Mouse (Mus musculus) MEL (cell line): ENCODE data around the gene Pparg. TPM values are rescaled to one million over a fixed set of nuclear protein-coding genes. Genes with fewer than 3 reads are reported as not detected.

Source experiments
- DNase-seq: peaks from one replicate; pipeline ENCODE4 v3.0.0; 2011; ENCODE audit warnings: low read depth, low spot score
- H3K27ac ChIP-seq: 2 replicates; pipeline ENCODE4 v1.5.1; 2012; ENCODE audit warnings: low read depth, mild to moderate bottlenecking, control low read depth, low read length, moderate library complexity; ENCODE audit not compliant: control insufficient read depth
- H3K27me3 ChIP-seq, 2 experiments: fragments of 150-350 bp in 1 of 2; sonication (generic) in 1 of 2; 2 replicates each; pipeline ENCODE4 v1.6.1; 2012; ENCODE audit warnings: low read length in 2 of 2, mild to moderate bottlenecking in 2 of 2, improper control_type of control experiment in 1 of 2, moderate library complexity in 1 of 2; ENCODE audit not compliant: insufficient read depth in 2 of 2, control insufficient read depth in 1 of 2
- H3K36me3 ChIP-seq, 2 experiments: 2 replicates each; pipeline ENCODE4 v1.6.1; 2012 to 2014; ENCODE audit warnings: low read length in 2 of 2, improper control_type of control experiment in 1 of 2, inconsistent platforms in 1 of 2, mild to moderate bottlenecking in 1 of 2; ENCODE audit not compliant: insufficient read depth in 2 of 2, control insufficient read depth in 1 of 2
- H3K4me1 ChIP-seq, 2 experiments: fragments of 150-350 bp in 1 of 2; sonication (generic) in 1 of 2; 2 replicates each; pipeline ENCODE4 v1.6.1; 2012; ENCODE audit warnings: low read length in 2 of 2, improper control_type of control experiment in 1 of 2, mild to moderate bottlenecking in 1 of 2; ENCODE audit not compliant: insufficient read depth in 2 of 2, control insufficient read depth in 1 of 2
- H3K4me3 ChIP-seq, 2 experiments: fragments of 150-350 bp in 1 of 2; sonication (generic) in 1 of 2; 2 replicates each; pipeline ENCODE4 v1.5.1; 2012; ENCODE audit warnings: low read depth in 2 of 2, low read length in 2 of 2, mild to moderate bottlenecking in 2 of 2, moderate library complexity in 2 of 2, control low read depth in 1 of 2, improper control_type of control experiment in 1 of 2; ENCODE audit not compliant: control insufficient read depth in 1 of 2, insufficient read depth in 1 of 2
- H3K79me2 ChIP-seq: 2 replicates; pipeline ENCODE4 v1.6.1; 2012; ENCODE audit warnings: mild to moderate bottlenecking, low read length, moderate library complexity; ENCODE audit not compliant: control insufficient read depth, poor library complexity, insufficient read depth
- H3K9ac ChIP-seq: 2 replicates; pipeline ENCODE4 v1.6.1; 2012; ENCODE audit warnings: low read depth, mild to moderate bottlenecking, control low read depth, low read length, moderate library complexity; ENCODE audit not compliant: control insufficient read depth, poor library complexity, severe bottlenecking
- H3K9me3 ChIP-seq: fragments of 150-350 bp; sonication (generic); replicated peaks from 2 replicates; pipeline ENCODE4 v1.6.1; 2012; ENCODE audit warnings: mild to moderate bottlenecking, low read length, improper control_type of control experiment, moderate library complexity; ENCODE audit not compliant: insufficient read depth
- CHD1 ChIP-seq: IDR thresholded peaks from 2 replicates; pipeline ENCODE4 v1.6.1; 2012; ENCODE audit warnings: low read depth, mild to moderate bottlenecking, inconsistent platforms, low read length, improper control_type of control experiment
- CTCF ChIP-seq, 3 experiments: IDR thresholded peaks in 2 of 3; conservative IDR thresholded peaks in 1 of 3; 2 replicates each; pipeline ENCODE4 v1.5.1; 2011 to 2012; ENCODE audit warnings: low read length in 3 of 3, low read depth in 2 of 3, mild to moderate bottlenecking in 2 of 3, improper control_type of control experiment in 1 of 3, inconsistent platforms in 1 of 3, mixed read lengths in 1 of 3, moderate library complexity in 1 of 3; ENCODE audit not compliant: control insufficient read depth in 1 of 3, insufficient read depth in 1 of 3, poor library complexity in 1 of 3, severe bottlenecking in 1 of 3
- ELF1 ChIP-seq: IDR thresholded peaks from 2 replicates; pipeline ENCODE4 v1.6.1; 2014; ENCODE audit warnings: low read depth, mild to moderate bottlenecking, inconsistent platforms, low read length, improper control_type of control experiment, moderate library complexity
- EP300 ChIP-seq, 2 experiments: IDR thresholded peaks; 2 replicates each; pipeline ENCODE4 v1.6.1; 2011; ENCODE audit warnings: improper control_type of control experiment in 2 of 2, low read length in 2 of 2, low read depth in 1 of 2, mild to moderate bottlenecking in 1 of 2
- ETS1 ChIP-seq: IDR thresholded peaks from 2 replicates; pipeline ENCODE4 v1.6.1; 2012; ENCODE audit warnings: low read depth, mild to moderate bottlenecking, inconsistent platforms, low read length, improper control_type of control experiment, moderate library complexity
- GABPA ChIP-seq: IDR thresholded peaks from 2 replicates; pipeline ENCODE4 v1.6.1; 2012; ENCODE audit warnings: low read depth, mild to moderate bottlenecking, inconsistent platforms, low read length, improper control_type of control experiment, moderate library complexity
- GATA1 ChIP-seq: IDR thresholded peaks from 2 replicates; pipeline ENCODE4 v1.6.1; 2011; ENCODE audit warnings: low read depth, low read length, improper control_type of control experiment
- JUND ChIP-seq: IDR thresholded peaks from 2 replicates; pipeline ENCODE4 v1.6.1; 2011; ENCODE audit warnings: low read depth, mild to moderate bottlenecking, improper control_type of control experiment, low read length
- KAT2A ChIP-seq: conservative IDR thresholded peaks from 2 replicates; pipeline ENCODE4 v1.6.1; 2012; ENCODE audit warnings: low read depth, low read length, improper control_type of control experiment, inconsistent platforms
- MAX ChIP-seq: IDR thresholded peaks from 2 replicates; pipeline ENCODE4 v1.6.1; 2011; ENCODE audit warnings: low read length, improper control_type of control experiment
- MEF2A ChIP-seq: IDR thresholded peaks from 2 replicates; pipeline ENCODE4 v1.6.1; 2014; ENCODE audit warnings: low read depth, mild to moderate bottlenecking, inconsistent platforms, low read length, improper control_type of control experiment; ENCODE audit not compliant: poor library complexity, insufficient replicate concordance, severe bottlenecking; ENCODE audit errors: extremely low read depth
- MXI1 ChIP-seq: IDR thresholded peaks from 2 replicates; pipeline ENCODE4 v1.6.1; 2011; ENCODE audit warnings: mild to moderate bottlenecking, low read depth, low read length, improper control_type of control experiment
- MYC ChIP-seq: IDR thresholded peaks from 2 replicates; pipeline ENCODE4 v1.6.1; 2011; ENCODE audit warnings: low read depth, mild to moderate bottlenecking, low read length, improper control_type of control experiment, moderate library complexity
- NELFE ChIP-seq: IDR thresholded peaks from 2 replicates; pipeline ENCODE4 v1.6.1; 2011; ENCODE audit warnings: low read depth, low read length, improper control_type of control experiment
- POLR2A ChIP-seq, 2 experiments: IDR thresholded peaks; 2 replicates each; pipeline ENCODE4 v1.6.1; 2011 to 2012; ENCODE audit warnings: low read length in 2 of 2, mild to moderate bottlenecking in 2 of 2, control low read depth in 1 of 2, improper control_type of control experiment in 1 of 2, low read depth in 1 of 2, moderate library complexity in 1 of 2; ENCODE audit not compliant: control insufficient read depth in 1 of 2, insufficient read depth in 1 of 2, poor library complexity in 1 of 2
- RAD21 ChIP-seq: IDR thresholded peaks from 2 replicates; pipeline ENCODE4 v1.6.1; 2011; ENCODE audit warnings: mild to moderate bottlenecking, low read depth, low read length, improper control_type of control experiment
- SMC3 ChIP-seq: IDR thresholded peaks from 2 replicates; pipeline ENCODE4 v1.6.1; 2011; ENCODE audit warnings: low read depth, low read length, improper control_type of control experiment
- TAL1 ChIP-seq: IDR thresholded peaks from 2 replicates; pipeline ENCODE4 v1.6.1; 2012; ENCODE audit warnings: mild to moderate bottlenecking, inconsistent platforms, low read length, moderate library complexity, mixed read lengths
- TBP ChIP-seq: IDR thresholded peaks from 2 replicates; pipeline ENCODE4 v1.8.0; 2011; ENCODE audit warnings: low read depth, low read length, improper control_type of control experiment
- TCF12 ChIP-seq: IDR thresholded peaks from 2 replicates; pipeline ENCODE4 v1.6.1; 2014; ENCODE audit warnings: low read depth, mild to moderate bottlenecking, inconsistent platforms, low read length, improper control_type of control experiment, moderate library complexity
- UBTF ChIP-seq: IDR thresholded peaks from 2 replicates; pipeline ENCODE4 v1.6.1; 2012; ENCODE audit warnings: low read depth, mild to moderate bottlenecking, inconsistent platforms, low read length, improper control_type of control experiment, moderate library complexity, borderline replicate concordance; ENCODE audit not compliant: insufficient read depth
- ZC3H11A ChIP-seq: IDR thresholded peaks from 2 replicates; pipeline ENCODE4 v1.6.1; 2012; ENCODE audit warnings: low read depth, mild to moderate bottlenecking, inconsistent platforms, low read length, improper control_type of control experiment
- ZMIZ1 ChIP-seq: IDR thresholded peaks from 2 replicates; pipeline ENCODE4 v1.6.1; 2012; ENCODE audit warnings: low read depth, mild to moderate bottlenecking, inconsistent platforms, low read length, improper control_type of control experiment, moderate library complexity
- polyA plus RNA-seq, 2 experiments: library from polyadenylated mRNA; stranded (reverse) in 1 of 2; unstranded in 1 of 2; fragments of >175 nt in 1 of 2; fragments of >200 nt in 1 of 2; gene quantifications; 2 replicates each; pipeline versions ENCODE4 v1.2.1 to v1.2.4; 2012; ENCODE audit warnings: low replicate concordance in 2 of 2, low read depth in 1 of 2; ENCODE audit not compliant: insufficient read length in 2 of 2, insufficient read depth in 1 of 2, missing spikeins in 1 of 2
- total RNA-seq: library from RNA; depleted of rRNA; stranded (reverse); fragments of 300-350 nt; gene quantifications from 2 replicates; pipeline ENCODE4 v1.2.3, GENCODE M21; 2012

Gene Pparg
- total and polyA plus RNA-seq, 3 experiments: 0.08 to 0.15 TPM; not detected in 1

DNA sequence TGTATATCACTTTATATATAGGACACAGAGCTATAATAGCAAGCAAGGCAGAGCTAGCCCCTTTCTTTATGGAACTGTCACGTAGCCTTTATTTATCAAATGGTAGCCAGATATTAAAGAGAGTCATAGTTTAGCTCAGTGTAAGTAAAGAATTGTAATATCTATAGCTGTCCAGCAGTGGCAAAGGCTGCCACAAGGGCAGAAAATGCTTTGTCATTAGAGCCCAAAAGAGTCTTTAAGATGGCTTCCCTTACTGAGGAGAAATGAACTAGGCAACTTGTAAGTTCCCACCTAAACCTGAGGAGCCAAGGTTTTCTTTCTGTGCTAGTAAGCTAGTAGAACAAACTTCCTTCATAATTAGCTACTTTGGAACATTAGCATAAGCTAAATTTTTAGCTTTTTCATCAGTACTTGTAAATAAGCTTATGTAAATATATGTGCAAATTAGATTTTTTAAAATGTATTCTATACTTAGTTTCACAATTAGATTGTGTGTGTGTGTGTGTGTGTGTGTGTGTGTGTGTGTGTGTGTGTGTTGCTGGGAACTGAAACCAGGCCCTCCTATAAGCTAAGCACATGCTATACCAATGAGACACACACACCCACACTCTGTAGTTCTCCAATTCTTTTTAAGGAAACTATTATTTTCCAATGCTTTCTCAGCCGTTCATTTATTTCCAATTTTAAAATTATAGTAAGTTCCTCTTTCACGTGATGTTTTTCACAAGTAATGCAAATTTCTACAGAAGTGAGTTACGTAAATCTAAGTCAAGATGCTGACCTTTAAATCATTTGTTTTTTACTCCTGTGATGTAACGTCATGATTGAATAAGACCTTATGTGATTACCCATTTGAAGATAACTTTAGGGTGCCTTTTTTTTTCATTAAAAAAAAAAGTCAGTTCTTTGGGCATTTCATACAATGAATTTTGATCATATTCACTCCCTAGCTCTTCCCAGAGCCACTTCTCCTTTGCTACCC lies 14.4 kb downstream of the Pparg start:
- peak; percentile 8 for DNase-seq
- H3K27me3 ChIP-seq: peaks cover 2 to 4% of the 10 kb centered on the region in 2 experiments; a peak in 3 of 4 replicates
- no peak for TF ChIP-seq ETS1
- TF ChIP-seq MYC: no peak
- no peak for TF ChIP-seq NELFE
- TF ChIP-seq, all 39 proteins: peak for 0
- Histone ChIP-seq H3K9me3 (no peaks in the 10 kb centered on the region), H3K79me2 (no peaks in the 10 kb centered on the region), H3K4me3 (no peak overlapping the region), H3K4me1 (no peaks in the 10 kb centered on the region), H3K27ac (no peak overlapping the region), H3K36me3 (no peaks in the 10 kb centered on the region), H3K9ac (no peak overlapping the region)

DNA sequence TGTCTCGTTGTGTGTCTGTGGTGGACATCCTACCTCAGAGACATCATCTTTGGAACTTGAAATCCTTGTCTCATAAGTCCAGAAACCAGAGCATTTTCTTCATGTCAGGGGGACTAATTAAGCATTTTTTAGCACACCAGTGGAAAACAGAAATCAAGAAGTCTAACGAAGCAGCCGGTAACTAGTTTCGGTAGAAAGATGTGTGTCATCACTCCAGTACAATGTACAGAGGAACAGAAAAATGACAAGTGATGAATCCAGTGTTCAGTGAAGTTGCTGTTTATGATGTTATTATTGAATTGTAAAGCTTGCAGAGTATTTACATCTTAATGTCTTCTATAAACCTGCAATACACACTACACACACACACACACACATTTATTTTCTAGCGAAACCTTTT lies 19.8 kb downstream of the Pparg start:
- no peaks in the 10 kb centered on the region for H3K79me2 ChIP-seq
- no peaks in the 10 kb centered on the region for H3K9me3 ChIP-seq
- no peak for TF ChIP-seq TCF12
- TF ChIP-seq MEF2A: no peak
- no peak for TF ChIP-seq POLR2A (IDR thresholded peaks at IDR 0.05; ENCODE audit: control insufficient read depth in 1 of 2, insufficient read depth in 1 of 2, low read depth in 1 of 2, low read length in 2 of 2, poor library complexity in 1 of 2)
- TF ChIP-seq EP300 (IDR thresholded peaks at IDR 0.05; ENCODE audit: low read depth in 1 of 2, low read length in 2 of 2): no peak
- no peak for TF ChIP-seq TAL1
- TF ChIP-seq GABPA: no peak
- TF ChIP-seq SMC3: no peak
- TF ChIP-seq MAX: no peak
- TF ChIP-seq MYC: no peak
- no peak for TF ChIP-seq GATA1
- H3K27ac ChIP-seq: no peak overlapping the region
- H3K27me3 ChIP-seq: peaks cover 4 to 7% of the 10 kb centered on the region in 2 experiments
- H3K9ac ChIP-seq: no peak overlapping the region
- H3K36me3 ChIP-seq: no peaks in the 10 kb centered on the region
- no peaks in the 10 kb centered on the region for H3K4me1 ChIP-seq
- H3K4me3 ChIP-seq: no peak overlapping the region
- no peak for DNase-seq

DNA sequence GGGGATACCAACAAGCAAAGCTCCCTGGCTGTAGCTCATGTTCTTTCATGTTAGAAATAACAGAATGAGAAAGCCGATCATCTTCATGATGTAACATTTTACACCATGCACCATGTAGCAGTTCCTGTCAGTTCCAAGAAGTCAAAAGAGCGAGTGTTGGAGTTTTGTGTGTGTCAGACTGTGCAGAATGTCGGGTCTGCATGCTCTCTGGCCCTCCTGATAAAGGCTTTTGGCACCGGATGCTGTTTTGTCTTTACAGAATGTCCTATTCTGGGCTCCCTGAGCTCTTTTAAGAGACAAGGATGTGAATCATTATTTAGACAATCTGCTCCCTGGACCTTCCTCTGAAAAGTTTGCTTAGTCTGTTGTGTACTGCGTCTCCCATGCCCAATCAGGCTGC lies 22.0 kb downstream of the Pparg start:
- Histone ChIP-seq H3K27me3 (peaks cover 9 to 16% of the 10 kb centered on the region in 2 experiments), H3K36me3 (no peaks in the 10 kb centered on the region), H3K79me2 (no peaks in the 10 kb centered on the region), H3K9me3 (no peaks in the 10 kb centered on the region), H3K27ac (no peak overlapping the region), H3K4me1 (no peaks in the 10 kb centered on the region), H3K4me3 (no peak overlapping the region), H3K9ac (no peak overlapping the region)
- TF ChIP-seq EP300 (IDR thresholded peaks at IDR 0.05; ENCODE audit: low read depth in 1 of 2, low read length in 2 of 2): no peak
- TF ChIP-seq JUND: no peak
- TF ChIP-seq POLR2A (IDR thresholded peaks at IDR 0.05; ENCODE audit: control insufficient read depth in 1 of 2, insufficient read depth in 1 of 2, low read depth in 1 of 2, low read length in 2 of 2, poor library complexity in 1 of 2): no peak
- TF ChIP-seq TCF12: no peak
- TF ChIP-seq MXI1: no peak
- no peak for TF ChIP-seq RAD21
- no peak for TF ChIP-seq ELF1
- no peak for TF ChIP-seq KAT2A
- TF ChIP-seq MYC: no peak
- TF ChIP-seq TAL1: no peak
- no peak for TF ChIP-seq NELFE
- no peak for TF ChIP-seq MEF2A
- TF ChIP-seq SMC3: no peak
- no peak for TF ChIP-seq UBTF
- no peak for TF ChIP-seq CHD1
- no peak for TF ChIP-seq CTCF (IDR thresholded peaks at IDR 0.05 in 2 of 3, conservative IDR thresholded peaks at IDR 0.05 in 1 of 3; ENCODE audit: control insufficient read depth in 1 of 3, insufficient read depth in 1 of 3, low read depth in 2 of 3, low read length in 3 of 3, poor library complexity in 1 of 3, severe bottlenecking in 1 of 3)
- no peak for TF ChIP-seq ZC3H11A
- TF ChIP-seq TBP: no peak
- no peak for TF ChIP-seq GABPA
- no peak for TF ChIP-seq ZMIZ1
- no peak for DNase-seq
